Mouse (Mus musculus) liver, postnatal 0 days (tissue): Measurements from ENCODE around the gene Slc28a1.

Experiments
- CTCF ChIP-seq: sonication (generic); IDR thresholded peaks from 2 replicates; pipeline ENCODE4 v1.5.1; 2016; ENCODE audit warnings: antibody characterized with exemption, low read depth
- EP300 ChIP-seq: IDR thresholded peaks from 2 replicates; pipeline ENCODE4 v1.6.1; 2016; ENCODE audit warnings: antibody characterized with exemption, low read depth, mild to moderate bottlenecking

DNA sequence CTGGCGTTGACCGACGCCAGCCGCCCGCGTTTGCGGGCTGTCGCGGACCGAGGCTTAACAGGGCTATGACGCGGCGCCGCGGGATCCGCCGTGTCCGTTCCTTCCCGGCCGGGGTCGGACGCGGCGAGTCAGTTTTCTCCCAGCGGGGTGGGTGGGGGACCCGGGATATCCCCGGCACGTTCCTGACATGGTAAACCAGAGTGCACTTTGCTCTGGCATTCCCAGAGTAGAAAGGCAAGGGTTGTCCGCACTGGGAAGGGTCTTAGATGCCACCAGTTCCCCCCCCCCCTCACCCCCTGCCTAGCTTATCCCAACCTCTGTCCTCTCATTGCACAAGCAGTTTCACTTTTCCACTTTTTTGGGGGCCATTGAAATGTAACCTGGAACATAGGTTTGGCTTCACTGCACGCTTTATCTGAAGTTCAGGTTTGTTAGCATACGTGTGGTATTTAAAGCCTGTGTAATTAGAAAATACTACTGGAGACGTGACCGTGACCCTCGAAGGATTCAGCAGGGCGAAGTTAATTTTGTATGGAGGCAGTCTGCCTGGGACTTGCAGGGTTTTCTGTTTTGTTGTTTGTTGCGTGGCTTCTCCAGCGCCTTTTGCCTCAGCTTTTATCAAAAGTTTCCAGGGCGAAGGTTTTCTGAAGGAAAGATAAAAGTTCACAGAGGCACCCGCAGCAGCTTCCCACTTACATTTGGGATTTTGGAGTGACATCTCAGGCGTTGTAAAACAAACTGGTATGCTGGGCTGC is 99.7 kb downstream of the Slc28a1 start:
- TF ChIP-seq EP300 (no peak), CTCF (no peak)
